Mouse (Mus musculus) cerebellum, postnatal 10 days (tissue): ENCODE measurements around the gene S100a14.

Source experiments
- DNase-seq, 2 experiments: peaks; one replicate each; pipeline ENCODE4 v3.0.0; 2021; ENCODE audit warnings: mixed read lengths in 2 of 2

The S100a14 gene

GRCm38 (mm10) chr3:90526580-90526979, at the start of gene S100a14:
Gene S100a14 (plus strand): TSS chr3:90526856.
- DNase-seq: no peak

GRCm38 (mm10) chr3:90486998-90487397, 39.7 kb upstream of the S100a14 start:
- DNase-seq: no peak

- DNase-seq: no peak
These were observed 38.1 kb upstream of the S100a14 start for GRCm38 (mm10) chr3:90488576-90488975.

- peak; percentile 97 for DNase-seq
These were observed 35.9 kb upstream of the S100a14 start, which contains the start of gene Snapin for GRCm38 (mm10) chr3:90490696-90491256. Gene Snapin (minus strand): TSS chr3:90491033.

- peak; percentile 55 to 57 for DNase-seq
These were observed 35.3 kb upstream of the S100a14 start for GRCm38 (mm10) chr3:90491350-90491749.

- DNase-seq: peak; percentile 46
These were observed 32.7 kb upstream of the S100a14 start for GRCm38 (mm10) chr3:90493831-90494540.

GRCm38 (mm10) chr3:90495850-90496525, 30.7 kb upstream of the S100a14 start:
- no peak for DNase-seq

GRCm38 (mm10) chr3:90497597-90497996, 29.1 kb upstream of the S100a14 start:
- DNase-seq: no peak

- DNase-seq: no peak
These were observed 23.2 kb upstream of the S100a14 start for GRCm38 (mm10) chr3:90503444-90503843.

- no peak for DNase-seq
These were observed 21.4 kb upstream of the S100a14 start for GRCm38 (mm10) chr3:90505216-90505615.

- DNase-seq: no peak
These were observed 20.3 kb upstream of the S100a14 start for GRCm38 (mm10) chr3:90506362-90506761.

GRCm38 (mm10) chr3:90508287-90508949, 18.2 kb upstream of the S100a14 start:
- peak in 1 of 2 experiments; percentile 28 for DNase-seq

- DNase-seq: peak; percentile 100
These were observed 17.5 kb upstream of the S100a14 start, which contains the start of gene Chtop for GRCm38 (mm10) chr3:90508950-90509746. Gene Chtop (minus strand): TSS chr3:90509498.

GRCm38 (mm10) chr3:90509747-90510123, 16.9 kb upstream of the S100a14 start:
- no peak for DNase-seq

- no peak for DNase-seq
These were observed 14.4 kb upstream of the S100a14 start for GRCm38 (mm10) chr3:90512276-90512675.

- DNase-seq: no peak
These were observed 13.6 kb upstream of the S100a14 start for GRCm38 (mm10) chr3:90512948-90513642.

- DNase-seq: peak; percentile 49 to 58
These were observed 12.7 kb upstream of the S100a14 start, which contains the start of the genes S100a1 and S100a13 for GRCm38 (mm10) chr3:90513796-90514590. Gene S100a1 (minus strand): TSS chr3:90514392. Gene S100a13 (plus strand): TSS chr3:90514435.

GRCm38 (mm10) chr3:90514691-90515090, 12.0 kb upstream of the S100a14 start:
- peak; percentile 31 to 42 for DNase-seq

- peak in 1 of 2 experiments; percentile 30 for DNase-seq
These were observed 11.4 kb upstream of the S100a14 start for GRCm38 (mm10) chr3:90515242-90515641.

- no peak for DNase-seq
These were observed 10.9 kb upstream of the S100a14 start for GRCm38 (mm10) chr3:90515789-90516188.

- no peak for DNase-seq
These were observed 8.9 kb upstream of the S100a14 start for GRCm38 (mm10) chr3:90517711-90518110.
